Mouse (Mus musculus): Measurements from ENCODE around the gene Mucl2. TPM values are rescaled to one million over a fixed set of nuclear protein-coding genes. Genes with fewer than 3 reads are reported as not detected.
"Not testable (repeated sequence)": the region's sequence is repeated elsewhere in the genome, so short reads cannot be mapped to it uniquely, and the experiment has no call there.

The Mucl2 gene
- polyA plus RNA-seq (2015; fragmentation: Nextera tagmentation; extraction: Ambion mirVana), result not detected in 2 replicates

DNA sequence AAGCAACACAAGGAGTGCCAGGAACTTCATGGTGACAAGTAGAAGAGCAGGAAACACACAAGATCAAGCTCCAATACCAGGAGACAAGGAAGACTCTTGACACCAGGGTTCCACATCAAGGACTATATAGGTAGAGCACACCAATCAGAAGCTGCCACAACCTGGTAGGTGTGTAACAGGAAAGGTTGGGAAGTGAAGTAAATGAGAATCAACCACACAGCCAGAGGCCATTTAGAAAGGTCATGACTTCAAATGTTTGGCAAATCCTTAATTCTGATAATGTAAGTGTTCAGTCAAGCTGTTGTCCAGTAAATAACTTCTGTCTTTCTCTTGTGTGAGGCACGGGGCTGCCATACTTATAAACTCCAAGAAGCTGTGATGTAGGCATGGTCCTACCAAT is at the start of gene Mucl2:
Gene Mucl2 (minus strand): TSS at position 101 of the 400 bp plus-strand sequence.
- ATAC-seq (no peak), DNase-seq (ENCODE audit: low spot score) (no peak)
- Histone ChIP-seq H3K27me3 (replicated peaks; ENCODE audit: insufficient read depth, low read length) (no peaks in the 10 kb centered on the region), H3K27ac (ENCODE audit: low read length) (no peak within 1 kb of the TSS), H3K4me1 (ENCODE audit: insufficient read depth, low read depth, low read length) (no peaks in the 10 kb centered on the region), H3K4me3 (ENCODE audit: low read depth, low read length) (no peak within 1 kb of the TSS), H3K36me3 (ENCODE audit: insufficient read depth, low read length) (no peaks in the 10 kb centered on the region), H3K4me2 (replicated peaks; ENCODE audit: low read depth, low read length) (no peak within 1 kb of the TSS), H3K9me3 (ENCODE audit: low read length) (no peaks in the 10 kb centered on the region), H3K9ac (replicated peaks; ENCODE audit: low read depth) (no peak within 1 kb of the TSS)
- 70% methylated on average over 1 of the region's 1 CpGs for WGBS
- TF ChIP-seq CTCF (IDR thresholded peaks at IDR 0.05) (no peak), EP300 (IDR thresholded peaks at IDR 0.05) (no peak)

- not testable (repeated sequence) for H3K36me3 ChIP-seq (ENCODE audit: insufficient read depth, low read length); H3K4me2 ChIP-seq (replicated peaks; ENCODE audit: low read depth, low read length); H3K4me3 ChIP-seq (ENCODE audit: low read depth, low read length); H3K9ac ChIP-seq (replicated peaks; ENCODE audit: low read depth); H3K9me3 ChIP-seq (ENCODE audit: low read length); ATAC-seq; DNase-seq (ENCODE audit: low spot score); H3K4me1 ChIP-seq (ENCODE audit: insufficient read depth, low read depth, low read length); H3K27me3 ChIP-seq (replicated peaks; ENCODE audit: insufficient read depth, low read length); H3K27ac ChIP-seq (ENCODE audit: low read length)
- 35% methylated on average over 1 of the region's 1 CpGs for WGBS
Observed at GRCm38 (mm10) chr15:103913061-103913460, 13.9 kb upstream of the Mucl2 start.

Small RNAs within 50 kb of the gene (microRNA-seq; reads per million reads assigned to microRNA genes)
- not detected for gene Gm22852

Other genes starting within 250 kb of the Mucl2 start
- not detected in 2 replicates for gene Mucl1, start 143.8 kb downstream of the Mucl2 start, polyA plus RNA-seq (2015; fragmentation: Nextera tagmentation; extraction: Ambion mirVana)